Mouse (Mus musculus) kidney, adult 18-20 months (tissue): Measurements from ENCODE around the gene Ncmap.

ENCODE experiments used
- DNase-seq: peaks from one replicate; pipeline ENCODE4 v3.0.0; 2021

Gene Ncmap

DNA sequence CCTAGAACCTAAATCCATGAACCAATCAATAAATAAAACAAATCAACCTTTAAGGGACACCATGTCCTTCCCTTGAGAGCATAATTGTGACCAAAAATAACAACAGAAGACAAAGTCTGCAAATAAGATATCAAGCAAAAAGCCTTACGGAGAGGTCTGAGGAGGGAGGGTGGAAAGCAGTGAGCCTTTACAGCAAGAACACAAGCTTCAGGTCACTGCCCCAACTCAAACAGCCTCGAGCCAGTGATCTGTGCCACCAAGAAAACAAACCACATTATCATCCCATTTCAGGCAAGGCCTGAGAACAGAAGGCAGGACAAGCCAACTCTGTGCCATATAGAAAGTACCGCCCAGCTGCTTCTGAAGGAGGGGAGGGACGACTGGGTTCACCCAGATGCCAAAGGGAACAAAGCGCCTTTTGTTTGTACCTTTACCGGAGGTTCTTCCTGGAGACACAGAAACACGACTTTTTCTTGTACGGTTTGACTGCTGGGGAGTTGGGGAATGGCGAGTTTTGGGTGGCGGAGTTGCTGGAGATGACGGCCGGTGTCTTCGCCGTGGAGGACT is 60.6 kb downstream of the Ncmap start:
- DNase-seq: peak; percentile 18

DNA sequence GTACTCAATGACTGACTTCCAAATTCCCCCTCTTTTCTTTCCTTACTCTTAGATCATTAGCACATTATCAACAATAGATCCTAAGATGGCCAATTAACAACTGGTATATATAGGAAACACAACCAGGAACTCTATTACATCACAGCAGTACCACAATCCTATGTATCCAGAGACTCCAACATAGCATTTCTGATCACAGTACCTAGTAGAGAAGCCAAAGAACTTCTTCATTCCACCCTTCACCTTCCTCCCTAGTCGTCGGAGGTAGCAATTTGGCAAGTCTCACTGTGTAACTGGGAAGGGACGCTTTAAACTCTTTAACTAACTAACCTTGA is 62.0 kb downstream of the Ncmap start:
- DNase-seq: no peak

DNA sequence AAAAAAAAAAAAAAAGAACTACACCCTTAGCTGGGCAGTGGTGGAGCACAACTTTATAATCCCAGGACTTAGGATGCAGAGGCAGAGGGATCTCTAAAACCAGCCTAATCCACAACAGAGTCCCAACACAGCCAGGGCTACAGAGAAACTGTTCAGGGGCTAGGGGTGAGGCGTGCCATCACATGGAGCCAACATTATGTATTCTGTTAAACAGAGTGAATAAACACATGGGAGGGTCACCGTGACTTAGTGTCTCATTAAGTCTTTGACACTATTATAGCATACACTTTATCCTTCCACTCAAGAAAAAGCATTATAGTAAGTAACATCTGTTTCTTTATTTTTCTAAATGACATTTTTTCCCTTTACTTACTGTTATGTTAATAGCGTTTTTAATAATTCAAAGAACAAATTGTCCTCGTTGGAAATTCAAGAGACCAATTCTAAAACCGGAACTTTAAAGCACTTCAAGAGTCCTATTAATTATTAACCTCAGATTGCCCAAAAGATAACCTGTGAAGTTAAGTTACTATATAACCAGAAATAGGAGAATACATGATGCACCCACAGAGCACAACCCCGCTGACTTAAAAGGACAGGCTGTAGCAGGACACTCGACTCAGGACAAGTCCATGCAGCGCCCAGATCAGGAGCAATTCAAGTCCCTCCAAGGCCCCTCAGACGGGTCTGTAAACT is 62.6 kb downstream of the Ncmap start:
- DNase-seq: peak; percentile 56

DNA sequence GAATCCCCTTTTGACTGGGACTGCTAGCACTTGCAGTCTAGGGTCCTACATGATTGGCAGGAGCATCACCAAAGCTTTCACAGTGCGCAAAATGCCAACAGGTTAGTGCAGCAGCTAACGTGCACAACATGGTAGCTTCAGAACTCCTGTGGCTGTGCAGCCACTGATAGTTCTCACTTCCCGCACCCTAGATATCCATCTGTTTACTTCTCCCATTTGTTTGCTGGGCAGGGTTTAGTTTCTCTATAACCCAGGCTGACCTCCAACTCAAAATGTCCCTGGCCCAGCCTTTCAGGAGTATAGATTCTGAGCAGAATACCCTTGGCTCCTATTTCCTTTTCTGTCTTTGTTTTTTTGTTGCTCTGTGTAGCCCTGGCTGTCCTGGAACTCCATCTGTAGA is 71.6 kb downstream of the Ncmap start:
- DNase-seq: no peak

DNA sequence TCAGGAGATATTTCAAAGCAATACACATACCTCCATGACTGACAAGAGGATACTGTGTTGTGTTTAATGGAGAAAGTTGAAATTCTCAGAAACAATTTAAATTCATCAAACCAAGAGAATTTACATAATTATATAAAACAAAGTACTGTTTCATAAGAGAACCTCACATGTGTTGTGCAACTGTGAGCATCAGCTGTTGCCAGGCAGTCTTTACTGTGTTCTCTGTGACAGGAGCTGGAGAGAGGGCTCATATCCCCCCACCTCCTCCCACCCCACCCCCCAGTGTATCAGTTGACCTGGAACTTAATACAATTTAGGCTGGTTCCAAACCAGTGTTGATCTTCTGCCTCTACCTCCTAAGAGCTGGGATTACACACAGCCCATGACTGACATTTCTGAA is 72.0 kb downstream of the Ncmap start:
- DNase-seq: no peak

DNA sequence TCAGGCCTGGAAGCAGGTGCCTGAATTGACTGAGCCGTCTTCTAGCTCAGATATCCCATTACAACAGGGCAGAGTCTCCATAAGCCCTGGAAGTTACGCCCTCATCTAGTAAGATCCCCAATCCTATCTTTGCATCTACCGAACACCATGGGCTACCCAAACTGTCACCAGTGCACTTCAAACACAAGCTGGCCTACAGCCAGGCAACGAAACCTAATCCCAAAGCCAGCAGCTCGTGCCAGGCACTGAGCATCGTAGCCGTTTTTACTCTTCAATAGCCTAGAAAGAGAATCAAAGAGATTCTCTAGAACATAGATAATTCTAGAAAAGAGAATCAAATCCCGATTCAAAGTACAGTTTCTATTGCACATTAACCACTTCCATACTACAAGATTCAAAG is 75.0 kb downstream of the Ncmap start:
- DNase-seq: no peak
